Mouse (Mus musculus) heart, adult 2 months (tissue): Measurements from ENCODE around the gene Pfkfb2. TPM values are rescaled to one million over a fixed set of nuclear protein-coding genes. Genes with fewer than 3 reads are reported as not detected.

ENCODE experiments used
- DNase-seq, 2 experiments: peaks; one replicate each; pipeline ENCODE4 v3.0.0; 2021
- H3K27ac ChIP-seq: fragments of 200-600 bp; 2 replicates; pipeline ENCODE4 v1.8.1; 2022
- H3K27me3 ChIP-seq: fragments of 200-500 bp; 2 replicates; pipeline ENCODE4 v1.6.1; 2012; ENCODE audit warnings: mild to moderate bottlenecking, low read length, inconsistent platforms, mixed read lengths; ENCODE audit not compliant: control insufficient read depth, insufficient read depth
- H3K36me3 ChIP-seq: fragments of 200-500 bp; 2 replicates; pipeline ENCODE4 v1.6.1; 2012; ENCODE audit warnings: low read length, inconsistent platforms; ENCODE audit not compliant: control insufficient read depth, insufficient read depth
- H3K4me1 ChIP-seq: fragments of 200-500 bp; 2 replicates; pipeline ENCODE4 v1.6.1; 2011; ENCODE audit warnings: low read length; ENCODE audit not compliant: control insufficient read depth, insufficient read depth
- H3K4me3 ChIP-seq: fragments of 200-600 bp; 2 replicates; pipeline ENCODE4 v1.8.1; 2022
- H3K79me2 ChIP-seq: fragments of 200-500 bp; replicated peaks from 2 replicates; pipeline ENCODE4 v1.6.1; 2012; ENCODE audit warnings: mild to moderate bottlenecking, inconsistent platforms, low read length, moderate library complexity, mixed read lengths; ENCODE audit not compliant: control insufficient read depth, insufficient read depth
- H3K9ac ChIP-seq: fragments of 200-500 bp; 2 replicates; pipeline ENCODE4 v1.6.1; 2012; ENCODE audit warnings: low read depth, mild to moderate bottlenecking, control low read depth, inconsistent platforms, low read length, mixed read lengths
- CTCF ChIP-seq: fragments of 200-600 bp; IDR thresholded peaks from 2 replicates; pipeline ENCODE4 v1.8.1; 2022; ENCODE audit warnings: antibody characterized with exemption, mild to moderate bottlenecking, moderate library complexity
- EP300 ChIP-seq: fragments of 200-500 bp; IDR thresholded peaks from 2 replicates; pipeline ENCODE4 v1.6.1; 2011; ENCODE audit warnings: low read depth, low read length, control low read depth; ENCODE audit not compliant: insufficient read depth
- POLR2A ChIP-seq: fragments of 200-500 bp; IDR thresholded peaks from 2 replicates; pipeline ENCODE4 v1.6.1; 2011; ENCODE audit warnings: mild to moderate bottlenecking, low read depth, low read length, control low read depth; ENCODE audit not compliant: insufficient read depth
- WGBS: fragments of 180-500 bp; shearing (Covaris S2); methylation state at CpG from one replicate; pipeline ENCODE4 v1.1.7; 2018; 5-methylcytosine and 5-hydroxymethylcytosine counted together
- intact Hi-C: fragments of 180-260 bp; cut with DNase I; formaldehyde crosslinking; loops from one replicate; pipeline ENCODE4 v1.15.1; 2025
- polyA plus RNA-seq: library from polyadenylated mRNA; depleted of rRNA; stranded (reverse); fragments of >200 nt; gene quantifications from 2 replicates; pipeline ENCODE4 v1.2.3, GENCODE M21; 2012
- total RNA-seq, 2 experiments: library from RNA; stranded (reverse); gene quantifications; 2 replicates each; pipeline ENCODE4 v1.2.3; 2021

The Pfkfb2 gene
- total and polyA plus RNA-seq, 3 experiments, result 31.9 to 96.6 (median 82.5) TPM

GRCm38 (mm10) chr1:130746819-130747218 lies 17.8 kb upstream of the Pfkfb2 start:
- WGBS, result 65% methylated on average over 3 of the region's 3 CpGs
- TF ChIP-seq POLR2A (no peak), EP300 (no peak), CTCF (no peak)

DNA sequence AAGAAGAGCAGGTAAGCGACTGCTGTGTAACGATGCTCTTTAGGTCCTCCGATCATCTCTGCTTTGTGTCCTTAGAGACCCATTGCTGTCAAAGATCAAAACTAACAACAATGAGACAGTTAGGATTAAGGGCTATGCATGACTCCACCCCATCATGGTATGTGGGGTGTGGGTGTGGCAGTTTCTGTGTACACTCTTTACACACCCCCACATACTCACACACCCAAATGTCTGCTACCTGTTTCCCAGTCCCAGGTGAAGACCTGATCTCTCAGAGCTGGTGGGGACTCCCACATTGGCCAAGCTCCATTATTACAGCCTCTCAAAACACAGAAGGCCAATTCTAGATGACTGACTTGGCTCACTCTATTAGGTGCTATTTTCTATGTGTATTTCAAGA lies 16.5 kb upstream of the Pfkfb2 start:
- Histone ChIP-seq H3K4me1 (peaks cover 3% of the 10 kb centered on the region; the same call in 1 of the 2 replicates), H3K27ac (no peak overlapping the region), H3K27me3 (no peaks in the 10 kb centered on the region), H3K4me3 (no peak overlapping the region), H3K9ac (no peak overlapping the region), H3K79me2 (no peaks in the 10 kb centered on the region), H3K36me3 (no peaks in the 10 kb centered on the region)
- 95% methylated on average over 3 of the region's 3 CpGs for WGBS
- DNase-seq, result no peak
- intact Hi-C loops, result no loop called here
- TF ChIP-seq CTCF (no peak), EP300 (no peak), POLR2A (no peak)

More at GRCm38 (mm10) chr1:130746819-130747218, 17.8 kb upstream of the Pfkfb2 start:
- intact Hi-C loops, result no loop called here
- Histone ChIP-seq H3K9ac (no peak overlapping the region), H3K79me2 (no peaks in the 10 kb centered on the region), H3K27me3 (no peaks in the 10 kb centered on the region), H3K4me3 (no peak overlapping the region), H3K27ac (no peak overlapping the region), H3K4me1 (no peaks in the 10 kb centered on the region), H3K36me3 (no peaks in the 10 kb centered on the region)
- no peak for DNase-seq

- 85% methylated on average over 5 of the region's 5 CpGs for WGBS
- intact Hi-C loops, result no loop called here
- no peak overlapping the region for H3K9ac ChIP-seq
- peaks cover 3% of the 10 kb centered on the region; the same call in 1 of the 2 replicates for H3K4me1 ChIP-seq
- H3K36me3 ChIP-seq, result no peaks in the 10 kb centered on the region
- no peak for DNase-seq
- no peaks in the 10 kb centered on the region for H3K79me2 ChIP-seq
- no peaks in the 10 kb centered on the region for H3K27me3 ChIP-seq
- H3K4me3 ChIP-seq, result no peak overlapping the region
- no peak for TF ChIP-seq EP300
- TF ChIP-seq CTCF, result no peak
- no peak for TF ChIP-seq POLR2A
- no peak overlapping the region for H3K27ac ChIP-seq
Observed at GRCm38 (mm10) chr1:130744961-130745360, 15.9 kb upstream of the Pfkfb2 start.

- intact Hi-C loops, result no loop called here
- Histone ChIP-seq H3K9ac (no peak overlapping the region), H3K27me3 (no peaks in the 10 kb centered on the region), H3K79me2 (no peaks in the 10 kb centered on the region), H3K27ac (no peak overlapping the region), H3K36me3 (no peaks in the 10 kb centered on the region), H3K4me3 (no peak overlapping the region), H3K4me1 (peaks cover 3% of the 10 kb centered on the region; the same call in 1 of the 2 replicates)
- TF ChIP-seq POLR2A (no peak), EP300 (no peak), CTCF (no peak)
- no peak for DNase-seq
- WGBS, result 80% methylated on average over 2 of the region's 2 CpGs
Observed at GRCm38 (mm10) chr1:130744217-130744616, 15.2 kb upstream of the Pfkfb2 start.

DNA sequence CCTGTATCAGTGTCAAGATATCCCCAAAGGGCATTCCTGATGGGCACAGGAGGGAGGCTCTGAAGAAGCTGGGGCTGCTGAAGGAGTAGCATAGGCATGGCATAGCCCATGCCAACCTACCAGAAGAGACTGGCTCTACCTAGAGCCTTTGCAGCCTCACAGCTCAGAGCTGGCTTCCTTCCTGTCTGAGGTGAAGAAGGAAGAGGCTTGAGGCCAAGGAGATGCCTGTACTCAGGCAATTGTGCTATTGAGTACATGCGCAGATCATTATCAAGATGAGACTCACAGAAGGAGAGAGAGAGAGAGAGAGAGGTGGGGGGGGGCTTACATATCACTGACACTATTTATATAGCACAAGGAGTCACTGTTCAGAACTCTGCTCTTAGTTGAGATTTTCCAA lies 14.7 kb upstream of the Pfkfb2 start:
- Histone ChIP-seq H3K9ac (no peak overlapping the region), H3K79me2 (no peaks in the 10 kb centered on the region), H3K4me1 (peaks cover 3% of the 10 kb centered on the region; the same call in 1 of the 2 replicates), H3K36me3 (no peaks in the 10 kb centered on the region), H3K4me3 (no peak overlapping the region), H3K27me3 (no peaks in the 10 kb centered on the region), H3K27ac (no peak overlapping the region)
- TF ChIP-seq EP300 (no peak), POLR2A (no peak), CTCF (no peak)
- DNase-seq, result no peak
- intact Hi-C loops, result no loop called here
- WGBS, result 52% methylated on average over 1 of the region's 1 CpGs

DNA sequence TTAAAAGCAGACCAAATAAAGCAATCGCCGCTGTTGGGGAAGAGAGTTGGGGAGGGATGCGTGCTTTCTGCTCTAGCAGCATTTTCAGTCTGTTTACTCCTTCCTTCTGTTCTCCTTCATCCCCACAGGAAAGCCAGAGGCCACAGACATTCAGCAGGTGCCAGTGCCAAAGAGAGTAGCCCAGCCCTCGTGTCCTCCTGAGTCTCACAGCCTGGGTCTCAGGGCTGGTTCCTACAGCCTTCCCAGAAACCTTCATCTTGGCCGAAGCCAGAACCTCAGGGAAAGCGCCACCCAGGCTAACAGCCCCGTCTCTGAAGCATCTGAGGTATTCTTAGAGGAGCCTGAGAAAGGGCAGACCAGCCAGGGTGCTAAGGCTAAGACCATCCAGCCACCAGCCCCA lies 13.1 kb upstream of the Pfkfb2 start:
- no peak for DNase-seq
- TF ChIP-seq EP300, result no peak
- no peak for TF ChIP-seq CTCF
- TF ChIP-seq POLR2A, result no peak
- Histone ChIP-seq H3K27ac (no peak overlapping the region), H3K27me3 (no peaks in the 10 kb centered on the region), H3K4me3 (no peak overlapping the region), H3K36me3 (no peaks in the 10 kb centered on the region), H3K79me2 (no peaks in the 10 kb centered on the region), H3K4me1 (peaks cover 3% of the 10 kb centered on the region; the same call in 1 of the 2 replicates), H3K9ac (no peak overlapping the region)
- 94% methylated on average over 7 of the region's 7 CpGs for WGBS
- intact Hi-C loops, result no loop called here
